Mouse (Mus musculus) lung, embryonic 16.5 days (tissue): ENCODE data around the gene Stat5b. TPM values are rescaled to one million over a fixed set of nuclear protein-coding genes. Genes with fewer than 3 reads are reported as not detected.
A peak's percentile ranks its signal among the peaks of the same experiment; 100 is the strongest.

ENCODE experiments used
- ATAC-seq: fragments of 200-750 bp; cut with Nextera tagmentation; 2 replicates; pipeline ENCODE4 v1.8.0; 2017; ENCODE audit warnings: low read depth, mild to moderate bottlenecking, moderate library complexity
- H3K27ac ChIP-seq: fragments of 300-500 bp; sonication (generic); 2 replicates; pipeline ENCODE4 v1.5.1; 2014; ENCODE audit warnings: mild to moderate bottlenecking, control low read depth, low read length
- H3K27me3 ChIP-seq: fragments of 300-500 bp; sonication (generic); 2 replicates; pipeline ENCODE4 v1.6.1; 2014; ENCODE audit warnings: low read depth, low read length, mixed read lengths; ENCODE audit not compliant: control insufficient read depth, insufficient read depth
- H3K36me3 ChIP-seq: fragments of 300-500 bp; sonication (generic); 2 replicates; pipeline ENCODE4 v1.6.1; 2014; ENCODE audit warnings: low read length; ENCODE audit not compliant: control insufficient read depth, insufficient read depth
- H3K4me1 ChIP-seq: fragments of 300-500 bp; sonication (generic); replicated peaks from 2 replicates; pipeline ENCODE4 v1.6.1; 2014; ENCODE audit warnings: low read length, mixed read lengths; ENCODE audit not compliant: control insufficient read depth, insufficient read depth
- H3K4me2 ChIP-seq: fragments of 300-500 bp; sonication (generic); 2 replicates; pipeline ENCODE4 v1.6.1; 2014; ENCODE audit warnings: low read depth, low read length, control low read depth
- H3K4me3 ChIP-seq: fragments of 300-500 bp; sonication (generic); 2 replicates; pipeline ENCODE4 v1.5.1; 2014; ENCODE audit warnings: mild to moderate bottlenecking, low read length, control low read depth
- H3K9ac ChIP-seq: fragments of 300-500 bp; sonication (generic); 2 replicates; pipeline ENCODE4 v1.6.1; 2014; ENCODE audit warnings: low read length, control low read depth
- H3K9me3 ChIP-seq: fragments of 300-500 bp; sonication (generic); 2 replicates; pipeline ENCODE4 v1.6.1; 2016; ENCODE audit warnings: low read length; ENCODE audit not compliant: control insufficient read depth
- WGBS: fragments of 180-500 bp; shearing (Covaris S2); extraction: QIAGEN DNeasy Blood & Tissue Kit; methylation state at CpG from one replicate; pipeline ENCODE4 v1.1.7; 2014; 5-methylcytosine and 5-hydroxymethylcytosine counted together
- polyA plus RNA-seq: library from polyadenylated mRNA; unstranded; fragments of >200 nt; fragmentation: Nextera tagmentation; extraction: Ambion mirVana; gene quantifications from 2 replicates; pipeline ENCODE4 v1.2.1, GENCODE M21; 2015

The Stat5b gene
- polyA plus RNA-seq, 1 experiment from 2014 or later, result 27.2 TPM

- Histone ChIP-seq H3K4me2 (no peak overlapping the region), H3K9me3 (no peaks in the 10 kb centered on the region), H3K36me3 (peaks cover 8% of the 10 kb centered on the region; the same call in 1 of the 2 replicates), H3K9ac (no peak overlapping the region), H3K27me3 (no peaks in the 10 kb centered on the region), H3K4me1 (0 out of 2 replicates have a peak, but pooled peaks cover 3% of the 10 kb centered on the region), H3K4me3 (no peak overlapping the region), H3K27ac (no peak overlapping the region)
- no peak for ATAC-seq
- WGBS, result 58% methylated on average over 3 of the region's 3 CpGs
Observed at GRCm38 (mm10) chr11:100778069-100778468, 72.5 kb downstream of the Stat5b start.

DNA sequence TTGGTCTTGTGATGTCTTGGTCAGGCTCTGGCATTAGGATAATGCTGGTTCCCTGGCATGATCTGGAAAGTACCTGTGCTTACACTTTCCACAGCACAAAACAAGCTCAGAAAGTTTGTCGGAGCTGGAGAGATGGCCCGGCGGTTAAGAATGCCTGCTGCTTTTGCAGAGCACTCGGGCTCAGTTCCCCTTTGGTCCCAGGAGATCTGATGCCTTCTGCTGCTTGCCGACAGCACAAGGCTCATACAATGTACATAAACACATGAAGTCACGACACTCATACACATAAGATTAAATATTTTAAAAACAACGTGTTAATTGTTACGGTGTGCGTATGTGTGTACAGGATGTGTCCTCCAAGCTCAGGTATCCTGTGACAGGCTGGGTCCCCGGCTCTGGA is 74.6 kb downstream of the Stat5b start:
- Histone ChIP-seq H3K27ac (no peak overlapping the region), H3K9ac (no peak overlapping the region), H3K4me1 (no peaks in the 10 kb centered on the region), H3K9me3 (no peaks in the 10 kb centered on the region), H3K4me2 (no peak overlapping the region), H3K27me3 (no peaks in the 10 kb centered on the region), H3K36me3 (no peaks in the 10 kb centered on the region), H3K4me3 (no peak overlapping the region)
- no peak for ATAC-seq
- 72% methylated on average over 10 of the region's 10 CpGs for WGBS

- Histone ChIP-seq H3K4me2 (no peak overlapping the region), H3K9me3 (no peaks in the 10 kb centered on the region), H3K9ac (no peak overlapping the region), H3K4me1 (peaks cover 6% of the 10 kb centered on the region), H3K36me3 (no peaks in the 10 kb centered on the region), H3K27me3 (no peaks in the 10 kb centered on the region), H3K27ac (no peak overlapping the region), H3K4me3 (no peak overlapping the region)
- 71% methylated on average over 4 of the region's 4 CpGs for WGBS
- ATAC-seq, result no peak
Observed at GRCm38 (mm10) chr11:100774261-100774660, 76.3 kb downstream of the Stat5b start.

GRCm38 (mm10) chr11:100770646-100771408 is 79.7 kb downstream of the Stat5b start, which contains the start of gene Ghdc:
Gene Ghdc (minus strand): TSS chr11:100770957.
- Histone ChIP-seq H3K36me3 (no peaks in the 10 kb centered on the region), H3K27me3 (no peaks in the 10 kb centered on the region), H3K9ac (peak within 1 kb of the TSS; percentile 83), H3K4me2 (peak within 1 kb of the TSS; percentile 75), H3K4me1 (peaks cover 6% of the 10 kb centered on the region), H3K9me3 (no peaks in the 10 kb centered on the region), H3K27ac (0 out of 2 replicates have a peak within 1 kb of the TSS, but pooled peaks have one; percentile 63), H3K4me3 (peak within 1 kb of the TSS; percentile 70)
- ATAC-seq, result peak; percentile 84
- WGBS, result 12% methylated on average over 17 of the region's 17 CpGs

- Histone ChIP-seq H3K36me3 (no peaks in the 10 kb centered on the region), H3K4me1 (peaks cover 6% of the 10 kb centered on the region), H3K27me3 (no peaks in the 10 kb centered on the region), H3K4me3 (peak overlapping the region; percentile 70), H3K4me2 (peak overlapping the region; percentile 75), H3K9me3 (no peaks in the 10 kb centered on the region), H3K9ac (peak overlapping the region; percentile 83), H3K27ac (no peak overlapping the region)
- ATAC-seq, result peak; percentile 11; the same call in 1 of the 2 replicates
- 53% methylated on average over 6 of the region's 6 CpGs for WGBS
Observed at GRCm38 (mm10) chr11:100769980-100770379, 80.5 kb downstream of the Stat5b start.

GRCm38 (mm10) chr11:100767871-100768270 is 82.7 kb downstream of the Stat5b start:
- peaks cover 6% of the 10 kb centered on the region for H3K4me1 ChIP-seq
- H3K27me3 ChIP-seq, result peaks cover 1% of the 10 kb centered on the region; the same call in 1 of the 2 replicates
- H3K4me2 ChIP-seq, result no peak overlapping the region
- 84% methylated on average over 5 of the region's 5 CpGs for WGBS
- no peak overlapping the region for H3K9ac ChIP-seq
- H3K36me3 ChIP-seq, result no peaks in the 10 kb centered on the region
- no peak for ATAC-seq
- H3K4me3 ChIP-seq, result no peak overlapping the region
- no peaks in the 10 kb centered on the region for H3K9me3 ChIP-seq
- H3K27ac ChIP-seq, result no peak overlapping the region

DNA sequence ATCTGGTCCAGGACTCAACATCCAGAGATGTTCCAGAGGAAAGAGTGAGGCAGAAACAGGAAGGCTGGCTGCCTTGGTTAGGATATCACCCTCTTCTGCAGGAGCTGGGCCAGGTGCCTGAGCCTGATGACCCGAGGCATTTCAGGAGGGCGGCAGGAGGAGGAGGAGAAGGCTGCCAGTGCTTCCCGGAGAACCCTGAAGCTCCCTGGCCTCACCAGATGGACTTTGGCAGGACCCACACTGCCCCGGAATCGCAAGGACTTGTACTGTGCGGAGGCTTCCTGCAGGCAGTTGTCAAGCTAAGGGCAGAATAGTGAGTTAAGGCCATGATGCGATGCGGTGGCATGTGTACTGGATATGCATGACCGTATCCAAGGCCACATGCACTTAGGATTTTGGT is 83.8 kb downstream of the Stat5b start:
- Histone ChIP-seq H3K9ac (no peak overlapping the region), H3K4me2 (no peak overlapping the region), H3K9me3 (no peaks in the 10 kb centered on the region), H3K4me1 (peaks cover 6% of the 10 kb centered on the region), H3K27ac (no peak overlapping the region), H3K4me3 (no peak overlapping the region), H3K27me3 (peaks cover 2% of the 10 kb centered on the region; the same call in 1 of the 2 replicates), H3K36me3 (no peaks in the 10 kb centered on the region)
- WGBS, result 72% methylated on average over 9 of the region's 9 CpGs
- no peak for ATAC-seq

- WGBS, result 80% methylated on average over 7 of the region's 7 CpGs
- H3K4me3 ChIP-seq, result peak within 1 kb of the TSS; percentile 55
- ATAC-seq, result no peak
- H3K4me2 ChIP-seq, result peak within 1 kb of the TSS; percentile 88
- H3K9me3 ChIP-seq, result no peaks in the 10 kb centered on the region
- peaks cover 22% of the 10 kb centered on the region for H3K27me3 ChIP-seq
- H3K4me1 ChIP-seq, result peaks cover 7% of the 10 kb centered on the region
- H3K36me3 ChIP-seq, result no peaks in the 10 kb centered on the region
- H3K27ac ChIP-seq, result no peak within 1 kb of the TSS
- H3K9ac ChIP-seq, result peak within 1 kb of the TSS; percentile 55
Observed at GRCm38 (mm10) chr11:100762831-100763230, 87.7 kb downstream of the Stat5b start, which contains the start of gene Hcrt. Gene Hcrt (minus strand): TSS chr11:100762931.

DNA sequence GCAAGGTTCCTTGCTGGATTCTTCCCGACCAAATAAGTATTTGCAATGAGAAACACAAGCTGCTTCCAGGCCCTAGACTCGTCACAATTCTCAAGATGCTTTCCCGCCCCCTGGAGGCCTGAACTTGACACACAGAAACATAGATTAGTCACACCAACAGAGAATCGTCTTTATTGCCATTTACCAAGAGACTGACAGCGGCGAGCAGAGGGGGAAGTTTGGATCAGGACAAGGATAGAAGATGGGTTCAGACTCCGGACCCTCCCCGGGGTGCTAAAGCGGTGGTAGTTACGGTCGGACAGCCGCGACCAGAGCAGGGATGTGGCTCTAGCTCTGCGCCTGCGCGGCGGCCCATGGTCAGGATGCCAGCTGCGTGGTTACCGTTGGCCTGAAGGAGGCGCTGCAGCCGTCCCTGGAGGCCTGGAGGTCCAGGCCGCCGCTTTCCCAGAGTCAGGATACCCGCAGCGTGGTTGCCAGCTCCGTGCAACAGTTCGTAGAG is 88.9 kb downstream of the Stat5b start:
- Histone ChIP-seq H3K4me2 (peak overlapping the region; percentile 88), H3K4me3 (peak overlapping the region; percentile 55), H3K9ac (peak overlapping the region; percentile 55), H3K27ac (no peak overlapping the region), H3K27me3 (peaks cover 22% of the 10 kb centered on the region), H3K4me1 (peaks cover 7% of the 10 kb centered on the region), H3K9me3 (no peaks in the 10 kb centered on the region), H3K36me3 (no peaks in the 10 kb centered on the region)
- under 1% methylated on average over 27 of the region's 27 CpGs for WGBS
- peak; percentile 71 for ATAC-seq
